Mouse (Mus musculus) E14TG2a.4 (cell line): ENCODE measurements around the gene Cyp4v3.
"Not testable (repeated sequence)": the region's sequence is repeated elsewhere in the genome, so short reads cannot be mapped to it uniquely, and the experiment has no call there.

Experiments
- H3K27me3 ChIP-seq: 2 replicates; pipeline ENCODE4 v1.6.1; 2014; ENCODE audit warnings: low read length, control low read depth; ENCODE audit not compliant: insufficient read depth
- H3K36me3 ChIP-seq: 2 replicates; pipeline ENCODE4 v1.6.1; 2014; ENCODE audit warnings: low read length, control low read depth; ENCODE audit not compliant: insufficient read depth
- H3K4me1 ChIP-seq: replicated peaks from 2 replicates; pipeline ENCODE4 v1.6.1; 2014; ENCODE audit warnings: low read depth, low read length, control low read depth
- H3K4me3 ChIP-seq: replicated peaks from 2 replicates; pipeline ENCODE4 v1.5.1; 2014; ENCODE audit warnings: mild to moderate bottlenecking, low read length
- H3K9me3 ChIP-seq: 2 replicates; pipeline ENCODE4 v1.6.1; 2014; ENCODE audit warnings: low read length, control low read depth
- CTCF ChIP-seq: conservative IDR thresholded peaks from 2 replicates; pipeline ENCODE4 v1.5.1; 2014; ENCODE audit warnings: low read length
- NANOG ChIP-seq: IDR thresholded peaks from 2 replicates; pipeline ENCODE4 v1.6.1; 2014; ENCODE audit warnings: borderline replicate concordance, low read length, mixed read lengths
- POU5F1 ChIP-seq: IDR thresholded peaks from 2 replicates; pipeline ENCODE4 v1.6.1; 2014; ENCODE audit warnings: low read length, borderline replicate concordance

The Cyp4v3 gene

DNA sequence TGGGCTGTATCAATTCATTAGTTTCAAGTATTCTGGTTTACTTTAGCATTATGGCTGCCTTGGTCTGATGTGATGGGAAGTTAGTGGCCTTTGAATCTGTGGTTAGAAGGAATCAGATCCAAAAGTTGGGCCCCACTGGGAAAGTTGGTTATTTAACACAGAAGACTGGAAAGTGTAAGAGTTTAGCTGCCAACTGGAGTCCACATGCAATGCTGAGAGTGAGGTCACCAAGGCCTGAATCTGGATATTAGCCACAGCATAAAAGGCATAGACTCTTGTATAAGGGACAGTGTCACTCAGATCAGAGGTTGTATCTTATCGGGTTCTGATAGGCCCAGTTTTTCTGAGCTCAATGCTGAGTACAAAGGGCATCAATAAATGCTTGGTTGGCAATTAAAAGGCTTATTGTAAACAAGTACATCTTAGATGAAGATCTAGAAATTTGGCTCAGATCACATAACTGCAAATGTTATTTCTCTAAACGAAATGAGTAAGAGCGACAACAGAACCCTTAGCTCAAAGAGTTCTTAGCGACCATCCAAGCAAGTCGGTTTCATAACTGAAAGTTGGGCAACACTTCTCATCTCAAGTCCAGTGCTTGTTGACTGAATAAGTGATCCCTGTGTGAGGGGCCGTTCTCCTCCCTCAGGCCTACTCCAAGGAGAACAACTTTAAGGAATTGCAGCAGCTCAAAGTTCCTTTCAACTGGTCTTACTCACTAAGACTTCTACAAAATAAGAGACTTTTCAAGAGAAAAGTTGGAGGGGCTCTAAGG lies 3.6 kb downstream of the Cyp4v3 start:
- H3K27me3 ChIP-seq: peaks cover 21% of the 10 kb centered on the region
- peaks cover 15% of the 10 kb centered on the region for H3K4me1 ChIP-seq
- 0 out of 2 replicates have a peak, but pooled peaks cover 4% of the 10 kb centered on the region for H3K9me3 ChIP-seq
- no peak overlapping the region for H3K4me3 ChIP-seq
- H3K36me3 ChIP-seq: no peaks in the 10 kb centered on the region
- TF ChIP-seq CTCF: no peak
- no peak for TF ChIP-seq POU5F1
- TF ChIP-seq NANOG: no peak

DNA sequence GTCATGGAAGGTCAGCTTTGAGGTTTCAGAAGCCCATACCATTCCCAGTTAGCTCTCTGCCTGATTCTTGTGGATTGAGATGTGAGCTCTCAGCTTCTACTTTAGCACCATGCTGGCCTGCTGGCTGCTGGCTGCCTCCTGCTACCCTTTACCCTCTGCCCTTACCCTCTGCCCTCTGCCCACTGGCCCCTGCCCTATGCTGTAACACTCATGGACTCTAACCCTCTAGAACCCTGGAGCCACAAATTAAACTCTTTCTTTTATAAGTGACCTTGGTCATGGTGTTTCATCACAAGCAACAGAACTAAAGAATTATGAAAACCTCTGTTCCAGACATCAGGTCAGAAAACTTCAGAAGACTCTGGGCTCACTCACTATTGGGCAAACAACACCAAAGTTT lies 5.9 kb downstream of the Cyp4v3 start:
- not testable (repeated sequence) for H3K36me3 ChIP-seq, H3K4me1 ChIP-seq, H3K27me3 ChIP-seq, H3K9me3 ChIP-seq, H3K4me3 ChIP-seq

DNA sequence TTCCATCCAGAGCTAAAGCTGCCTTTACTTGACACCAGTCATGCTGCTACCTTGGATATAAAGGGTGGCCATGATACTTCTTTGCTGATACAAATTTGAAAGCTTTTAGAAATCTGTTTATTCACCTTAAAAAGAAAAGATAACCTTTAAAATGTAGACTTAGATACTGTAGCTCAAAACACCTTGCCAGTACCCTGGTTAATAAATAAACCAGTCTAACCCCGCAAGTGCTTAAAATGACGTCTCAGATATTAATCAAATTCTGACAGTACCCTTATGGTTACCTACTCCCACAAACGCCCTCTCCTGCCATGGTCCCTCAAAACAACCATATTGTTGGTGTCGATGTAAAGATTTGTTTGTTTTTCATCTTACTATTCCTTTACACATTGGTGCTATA lies 8.9 kb downstream of the Cyp4v3 start:
- no peaks in the 10 kb centered on the region for H3K27me3 ChIP-seq
- no peaks in the 10 kb centered on the region for H3K4me1 ChIP-seq

DNA sequence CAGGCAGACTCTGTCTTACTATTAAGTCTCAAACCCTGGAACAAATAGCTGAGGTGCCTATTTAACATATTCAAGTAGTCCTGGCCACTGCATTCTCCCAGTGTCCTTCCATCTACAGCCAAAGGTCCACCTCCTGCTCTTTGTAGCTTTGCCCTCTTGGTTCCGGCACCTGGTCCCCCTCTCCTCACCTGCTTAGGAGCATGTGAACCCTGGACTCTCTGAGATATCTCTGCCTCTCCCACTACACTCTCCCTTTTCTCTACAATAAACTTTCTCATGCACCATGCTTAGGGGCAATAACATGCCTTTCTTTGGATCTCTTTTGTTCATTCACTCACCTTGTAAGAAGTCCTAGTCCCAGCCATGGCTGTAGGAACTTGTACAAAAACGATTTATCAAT lies 11.7 kb downstream of the Cyp4v3 start:
- Histone ChIP-seq H3K9me3 (no peaks in the 10 kb centered on the region), H3K27me3 (no peaks in the 10 kb centered on the region), H3K4me1 (no peaks in the 10 kb centered on the region), H3K4me3 (no peak overlapping the region), H3K36me3 (no peaks in the 10 kb centered on the region)
- TF ChIP-seq POU5F1 (no peak), CTCF (no peak), NANOG (no peak)

More for the DNA sequence above, 8.9 kb downstream of the Cyp4v3 start:
- Histone ChIP-seq H3K9me3 (no peaks in the 10 kb centered on the region), H3K4me3 (no peak overlapping the region), H3K36me3 (no peaks in the 10 kb centered on the region)
- TF ChIP-seq CTCF (no peak), POU5F1 (no peak), NANOG (no peak)

DNA sequence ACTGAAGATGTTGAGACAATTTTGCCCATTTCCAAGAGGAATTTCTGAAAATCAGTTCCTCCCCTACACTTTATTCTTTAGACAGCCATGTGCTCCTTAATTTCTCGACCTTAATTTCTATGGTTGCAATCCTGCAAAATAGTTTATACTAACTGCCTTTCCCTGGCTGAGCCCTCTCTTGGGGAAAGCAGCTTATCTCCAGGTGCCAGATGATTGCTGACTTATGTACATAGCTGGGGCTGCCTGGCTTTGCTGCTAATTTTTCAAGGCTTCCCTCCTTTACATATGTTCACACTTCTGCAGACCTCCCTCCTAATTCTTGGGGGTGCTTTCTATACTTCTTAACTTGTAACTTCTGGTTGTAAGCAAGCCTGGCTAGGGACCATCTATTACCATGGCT lies 12.1 kb downstream of the Cyp4v3 start:
- Histone ChIP-seq H3K36me3 (no peaks in the 10 kb centered on the region), H3K4me3 (no peak overlapping the region), H3K4me1 (no peaks in the 10 kb centered on the region), H3K9me3 (no peaks in the 10 kb centered on the region), H3K27me3 (no peaks in the 10 kb centered on the region)
- no peak for TF ChIP-seq CTCF
- no peak for TF ChIP-seq POU5F1
- TF ChIP-seq NANOG: no peak

DNA sequence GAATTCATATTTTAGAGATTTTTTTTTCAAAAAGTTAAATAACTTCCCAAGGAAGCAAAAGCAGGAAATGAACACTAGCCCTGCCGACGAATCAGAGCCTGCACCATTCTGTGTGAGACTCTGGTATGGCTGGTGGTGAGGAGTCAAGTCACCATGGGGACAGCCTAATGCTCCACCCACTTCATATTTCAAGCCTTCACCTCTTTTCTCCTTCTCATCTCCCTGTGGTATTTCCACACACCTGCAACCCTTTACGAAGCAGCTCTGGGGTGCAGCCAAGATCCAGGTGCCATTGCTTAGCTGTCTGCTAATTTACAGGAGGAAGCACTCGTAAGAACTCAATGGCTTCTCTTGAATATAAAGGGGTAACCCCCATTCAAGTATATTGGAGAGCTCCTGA lies 22.0 kb downstream of the Cyp4v3 start:
- H3K9me3 ChIP-seq: no peaks in the 10 kb centered on the region
- H3K4me3 ChIP-seq: no peak overlapping the region
- H3K36me3 ChIP-seq: no peaks in the 10 kb centered on the region
- no peak for TF ChIP-seq NANOG
- no peak for TF ChIP-seq POU5F1
- no peak for TF ChIP-seq CTCF
- no peaks in the 10 kb centered on the region for H3K27me3 ChIP-seq
- H3K4me1 ChIP-seq: no peaks in the 10 kb centered on the region

DNA sequence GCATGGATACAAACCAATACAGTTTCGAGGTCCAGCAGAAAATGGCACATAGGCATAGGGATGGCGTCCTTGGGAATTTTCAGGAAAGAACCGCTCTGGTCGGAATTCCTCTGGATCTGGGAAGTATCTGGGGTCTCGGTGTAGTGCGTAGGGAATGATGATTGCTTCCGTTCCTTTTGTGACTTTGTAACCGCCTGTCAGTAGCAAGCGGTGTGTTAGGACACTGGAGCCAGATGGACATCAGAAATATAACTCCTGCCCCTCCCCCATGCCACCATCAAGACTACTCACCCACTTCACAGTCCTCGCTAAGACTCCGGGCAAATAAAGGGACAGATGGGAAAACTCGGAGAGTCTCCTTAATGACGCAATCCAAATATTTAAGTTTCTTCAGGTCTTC lies 24.6 kb downstream of the Cyp4v3 start, which contains the start of gene Gm45753:
Gm45753 (minus strand) TSS at position 101 of the 400 bp plus-strand sequence.
- H3K9me3 ChIP-seq: no peaks in the 10 kb centered on the region
- no peak for TF ChIP-seq CTCF
- no peak for TF ChIP-seq NANOG
- TF ChIP-seq POU5F1: no peak
- H3K27me3 ChIP-seq: no peaks in the 10 kb centered on the region
- no peaks in the 10 kb centered on the region for H3K36me3 ChIP-seq
- H3K4me1 ChIP-seq: no peaks in the 10 kb centered on the region
- H3K4me3 ChIP-seq: no peak within 1 kb of the TSS

DNA sequence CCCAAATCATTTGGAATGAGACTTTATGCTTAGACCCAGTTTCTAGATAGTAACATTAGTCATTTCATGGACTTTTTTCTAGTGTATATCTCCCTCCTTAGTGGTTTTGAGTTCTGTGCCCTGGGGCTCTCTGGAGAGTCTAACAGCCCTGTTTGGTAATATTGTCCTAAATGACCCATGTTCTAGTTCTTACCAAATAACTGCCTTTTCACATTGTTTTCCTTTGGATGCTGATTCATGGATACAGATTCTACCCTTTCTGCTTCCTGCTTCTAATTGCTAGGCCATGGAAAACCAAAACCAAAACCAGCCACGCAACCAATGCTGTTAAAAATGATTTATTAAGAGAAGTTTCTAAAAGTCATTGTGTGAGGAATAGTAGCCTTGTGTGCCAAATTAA lies 27.5 kb downstream of the Cyp4v3 start:
- TF ChIP-seq NANOG: no peak
- no peak for TF ChIP-seq POU5F1
- no peak for TF ChIP-seq CTCF
- H3K27me3 ChIP-seq: no peaks in the 10 kb centered on the region
- no peaks in the 10 kb centered on the region for H3K36me3 ChIP-seq
- no peaks in the 10 kb centered on the region for H3K9me3 ChIP-seq
- no peak overlapping the region for H3K4me3 ChIP-seq
- no peaks in the 10 kb centered on the region for H3K4me1 ChIP-seq

DNA sequence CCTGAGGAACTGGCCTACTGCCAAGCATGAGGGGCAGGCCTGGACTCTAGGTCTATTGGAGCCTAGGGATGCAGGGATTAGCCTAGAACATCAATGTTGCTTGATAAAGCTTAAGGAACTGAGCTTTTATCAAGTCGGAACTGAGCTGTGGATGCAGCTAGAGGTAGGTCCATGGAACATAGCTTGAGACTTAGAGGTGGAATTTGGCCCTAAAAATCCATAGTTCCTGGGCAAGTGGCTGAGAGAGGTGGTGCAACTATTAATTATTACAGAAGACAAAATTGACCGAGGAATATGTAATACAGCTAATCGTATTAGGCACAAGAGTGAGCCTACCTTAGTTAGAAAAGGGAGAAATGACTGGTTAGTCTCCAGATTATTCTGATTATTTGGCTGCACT lies 28.7 kb downstream of the Cyp4v3 start:
- TF ChIP-seq POU5F1: no peak
- TF ChIP-seq CTCF: no peak
- TF ChIP-seq NANOG: no peak
- Histone ChIP-seq H3K9me3 (no peaks in the 10 kb centered on the region), H3K4me1 (no peaks in the 10 kb centered on the region), H3K36me3 (no peaks in the 10 kb centered on the region), H3K27me3 (no peaks in the 10 kb centered on the region), H3K4me3 (no peak overlapping the region)
